8 mouse cellular contexts compared by ENCODE assay signal in genomic region chr9:67831359-67832045, GRCm38 (mm10). TPM values are rescaled to one million over a fixed set of nuclear protein-coding genes. Genes with fewer than 3 reads are reported as not detected.
DNase-seq lines count a peak whose midpoint lies in the region; ATAC-seq lines count a peak whose summit lies in the region.

No protein-coding gene starts in this region.

- peak overlapping the region; percentile 58 for H3K9ac ChIP-seq in hindbrain, embryonic 12.5 days

- DNase-seq in frontal cortex, postnatal 10 days (ENCODE audit: low spot score in 2 of 2) = no peak
- peak; percentile 34 for DNase-seq in right cerebral cortex, postnatal 14 days
- DNase-seq in right cerebral cortex, postnatal 36 days (ENCODE audit: low spot score in 2 of 2) = no peak
- peak; percentile 37 for DNase-seq in lung, postnatal 10 days
- peak; percentile 62 for DNase-seq in testis, postnatal 10 days (ENCODE audit: low spot score)
- no peak for DNase-seq in left cerebral cortex, adult 9 months (ENCODE audit: low spot score in 2 of 2)

- 2% methylated on average over 55 of the region's 57 CpGs for WGBS in hindbrain, embryonic 12.5 days

- no peaks in the 10 kb centered on the region for H3K9me3 ChIP-seq in hindbrain, embryonic 12.5 days (replicated peaks)

- peak overlapping the region; percentile 54 for H3K4me3 ChIP-seq in hindbrain, embryonic 12.5 days

- H3K27ac ChIP-seq in hindbrain, embryonic 12.5 days = no peak overlapping the region

- H3K27me3 ChIP-seq in hindbrain, embryonic 12.5 days = peaks cover 52% of the 10 kb centered on the region

- ATAC-seq in frontal cortex, adult (ENCODE audit: low TSS enrichment) = peak; percentile 67
- peak; percentile 66 for ATAC-seq in hindbrain, embryonic 12.5 days (ENCODE audit: low FRiP score)

- peaks cover 18% of the 10 kb centered on the region for H3K4me1 ChIP-seq in hindbrain, embryonic 12.5 days

- no peaks in the 10 kb centered on the region for H3K36me3 ChIP-seq in hindbrain, embryonic 12.5 days

- H3K4me2 ChIP-seq in hindbrain, embryonic 12.5 days (replicated peaks) = peak overlapping the region; percentile 78

RNA-seq across cellular contexts. Expression of gene C2cd4a, which starts 0.6 kb away (rescaled TPM):
- polyA plus RNA-seq in hindbrain, embryonic 12.5 days (2016; fragmentation: Nextera tagmentation; extraction: Ambion mirVana) = 0.38 TPM in 1 of 2 replicates, not detected in the other

RNA-seq across cellular contexts. Expression of gene Vps13c, which starts 8.7 kb away (rescaled TPM):
- 9.1 and 9.3 TPM in 2 replicates for polyA plus RNA-seq in hindbrain, embryonic 12.5 days (2016; fragmentation: Nextera tagmentation; extraction: Ambion mirVana)

Comparison
In these comparisons a context has a peak if more than half of its experiments do, and no peak if none do; other contexts are left out.
1. DNase-seq: peak in right cerebral cortex, postnatal 14 days (single experiment), lung, postnatal 10 days (single experiment) and testis, postnatal 10 days (single experiment); none in frontal cortex, postnatal 10 days (0 of 2), right cerebral cortex, postnatal 36 days (0 of 2) and left cerebral cortex, adult 9 months (0 of 2).